Mouse (Mus musculus): ENCODE results near the gene Gm9887. TPM values are rescaled to one million over a fixed set of nuclear protein-coding genes. Genes with fewer than 3 reads are reported as not detected.
"Not testable (repeated sequence)": the region's sequence is repeated elsewhere in the genome, so short reads cannot be mapped to it uniquely, and the experiment has no call there.

Gm9887 gene
- polyA plus RNA-seq, 1 experiment from 2014 or later, result 0.51 TPM

DNA sequence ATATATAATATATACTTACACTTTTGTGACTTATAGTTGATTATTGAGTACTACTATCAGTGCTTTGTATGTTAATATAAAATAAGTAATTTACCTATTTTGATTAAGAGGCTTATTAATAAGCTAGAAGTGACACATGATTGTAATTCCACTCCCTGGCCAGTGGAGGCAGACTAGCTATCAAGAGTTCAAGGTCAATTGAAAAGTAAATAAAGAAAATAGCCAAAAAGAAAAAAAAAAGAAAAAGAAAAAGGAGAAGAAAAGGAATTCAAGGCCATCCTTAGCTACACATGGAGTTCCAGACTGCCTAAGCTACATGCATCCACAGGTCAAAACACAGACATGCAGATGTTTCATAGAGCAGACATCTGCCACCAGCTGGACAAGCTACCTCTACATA lies 5.8 kb downstream of the Gm9887 start:
- Histone ChIP-seq H3K27ac (replicated peaks; ENCODE audit: low read depth, low read length) (no peak overlapping the region), H3K9me3 (ENCODE audit: control insufficient read depth, low read length) (no peaks in the 10 kb centered on the region), H3K9ac (replicated peaks; ENCODE audit: low read length) (no peak overlapping the region), H3K27me3 (ENCODE audit: control insufficient read depth, insufficient read depth, low read length) (no peaks in the 10 kb centered on the region), H3K4me1 (ENCODE audit: control insufficient read depth, insufficient read depth, low read length) (no peaks in the 10 kb centered on the region; the same call in 1 of the 2 replicates), H3K36me3 (ENCODE audit: control insufficient read depth, insufficient read depth, low read length) (no peaks in the 10 kb centered on the region), H3K4me3 (replicated peaks; ENCODE audit: low read depth, low read length) (no peak overlapping the region), H3K4me2 (ENCODE audit: low read length) (no peak overlapping the region)
- no peak for ATAC-seq (ENCODE audit: low FRiP score, low TSS enrichment)
- DNase-seq, result peak; percentile 28

GRCm38 (mm10) chr12:69365757-69366156 lies 6.5 kb downstream of the Gm9887 start:
- H3K27me3 ChIP-seq (ENCODE audit: control insufficient read depth, insufficient read depth, low read length), result no peaks in the 10 kb centered on the region
- H3K9ac ChIP-seq (replicated peaks; ENCODE audit: low read length), result no peak overlapping the region
- H3K9me3 ChIP-seq (ENCODE audit: control insufficient read depth, low read length), result no peaks in the 10 kb centered on the region
- H3K4me1 ChIP-seq (ENCODE audit: control insufficient read depth, insufficient read depth, low read length), result no peaks in the 10 kb centered on the region; the same call in 1 of the 2 replicates
- no peak for DNase-seq
- H3K36me3 ChIP-seq (ENCODE audit: control insufficient read depth, insufficient read depth, low read length), result no peaks in the 10 kb centered on the region
- H3K27ac ChIP-seq (replicated peaks; ENCODE audit: low read depth, low read length), result no peak overlapping the region
- no peak overlapping the region for H3K4me2 ChIP-seq (ENCODE audit: low read length)
- 86% methylated on average over 7 of the region's 7 CpGs for WGBS
- ATAC-seq (ENCODE audit: low FRiP score, low TSS enrichment), result no peak
- no peak overlapping the region for H3K4me3 ChIP-seq (replicated peaks; ENCODE audit: low read depth, low read length)

DNA sequence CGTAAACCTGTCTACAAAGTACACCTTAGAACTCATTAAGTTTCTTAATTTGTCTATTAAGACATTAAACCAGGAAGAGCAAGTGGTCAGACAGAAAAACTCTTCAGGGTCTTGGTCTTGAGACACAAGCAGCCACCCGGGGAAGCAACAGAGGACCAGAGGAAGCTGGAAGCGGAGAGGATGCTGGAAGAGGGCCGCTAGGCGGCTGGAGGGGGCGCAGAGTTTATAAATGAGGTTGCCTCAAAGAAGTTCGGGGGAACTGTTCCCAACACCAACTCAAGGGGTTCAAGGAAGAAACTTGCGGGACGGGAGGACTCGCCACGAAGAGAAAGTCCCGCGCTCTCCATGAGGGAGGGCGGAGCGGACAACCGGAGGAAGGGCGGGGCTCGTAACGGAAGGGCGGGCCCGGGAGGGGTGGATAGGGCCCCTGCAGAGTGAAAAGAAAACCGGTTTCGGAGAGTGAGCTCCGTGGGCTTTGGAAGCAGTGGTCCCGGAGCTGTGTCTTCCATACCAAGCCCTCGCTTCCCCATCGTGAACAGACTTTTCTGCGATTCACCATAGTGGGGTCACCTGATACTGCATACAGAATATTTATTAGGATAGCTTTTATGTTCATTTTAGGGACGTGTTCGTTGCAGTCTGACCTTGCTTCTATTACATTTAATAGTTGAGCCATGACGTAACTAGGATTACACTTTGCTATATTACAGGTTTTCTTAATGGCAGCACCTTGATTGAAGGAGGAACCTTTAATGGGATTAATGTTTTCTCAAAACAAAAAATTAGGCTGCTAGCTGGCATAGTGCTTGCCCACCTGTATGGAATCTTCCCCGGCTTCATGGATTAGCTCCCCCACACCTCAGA lies 8.1 kb downstream of the Gm9887 start:
- Histone ChIP-seq H3K4me3 (replicated peaks; ENCODE audit: low read depth, low read length) (peak overlapping the region; percentile 42), H3K9ac (replicated peaks; ENCODE audit: low read length) (peak overlapping the region; percentile 43; the same call in 1 of the 2 replicates), H3K9me3 (ENCODE audit: control insufficient read depth, low read length) (no peaks in the 10 kb centered on the region), H3K4me2 (ENCODE audit: low read length) (peak overlapping the region; percentile 74), H3K4me1 (ENCODE audit: control insufficient read depth, insufficient read depth, low read length) (no peaks in the 10 kb centered on the region; the same call in 1 of the 2 replicates), H3K36me3 (ENCODE audit: control insufficient read depth, insufficient read depth, low read length) (no peaks in the 10 kb centered on the region), H3K27ac (replicated peaks; ENCODE audit: low read depth, low read length) (peak overlapping the region; percentile 32; the same call in 1 of the 2 replicates), H3K27me3 (ENCODE audit: control insufficient read depth, insufficient read depth, low read length) (no peaks in the 10 kb centered on the region)
- 6% methylated on average over 32 of the region's 32 CpGs for WGBS
- ATAC-seq (ENCODE audit: low FRiP score, low TSS enrichment), result no peak
- DNase-seq, result peak; percentile 56

DNA sequence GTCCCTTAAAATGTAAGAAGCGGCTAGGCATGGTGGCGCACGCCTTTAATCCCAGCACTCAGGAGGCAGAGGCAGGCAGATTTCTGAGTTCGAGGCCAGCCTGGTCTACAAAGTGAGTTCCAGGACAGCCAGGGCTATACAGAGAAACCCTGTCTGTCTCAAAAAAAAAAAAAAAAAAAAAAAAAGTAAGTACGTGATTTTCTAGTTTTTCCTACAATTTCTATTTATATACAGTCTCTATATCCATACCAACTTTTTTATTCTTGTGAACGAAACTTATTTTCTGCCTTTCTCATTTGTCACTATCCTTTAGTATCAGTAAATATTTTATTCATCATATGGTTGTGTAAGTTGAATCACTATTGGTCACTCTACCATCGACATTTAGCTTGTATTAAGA lies 9.1 kb downstream of the Gm9887 start:
- not testable (repeated sequence) for H3K9ac ChIP-seq (replicated peaks; ENCODE audit: low read length); ATAC-seq (ENCODE audit: low FRiP score, low TSS enrichment); H3K4me2 ChIP-seq (ENCODE audit: low read length); DNase-seq; H3K27me3 ChIP-seq (ENCODE audit: control insufficient read depth, insufficient read depth, low read length); H3K9me3 ChIP-seq (ENCODE audit: control insufficient read depth, low read length); H3K27ac ChIP-seq (replicated peaks; ENCODE audit: low read depth, low read length); H3K36me3 ChIP-seq (ENCODE audit: control insufficient read depth, insufficient read depth, low read length); H3K4me1 ChIP-seq (ENCODE audit: control insufficient read depth, insufficient read depth, low read length); H3K4me3 ChIP-seq (replicated peaks; ENCODE audit: low read depth, low read length)
- 96% methylated on average over 7 of the region's 7 CpGs for WGBS

- peak overlapping the region; percentile 62 for H3K4me2 ChIP-seq (ENCODE audit: low read length)
- 48% methylated on average over 4 of the region's 4 CpGs for WGBS
- no peaks in the 10 kb centered on the region for H3K9me3 ChIP-seq (ENCODE audit: control insufficient read depth, low read length)
- no peak for ATAC-seq (ENCODE audit: low FRiP score, low TSS enrichment)
- no peak for DNase-seq
- H3K36me3 ChIP-seq (ENCODE audit: control insufficient read depth, insufficient read depth, low read length), result no peaks in the 10 kb centered on the region
- no peaks in the 10 kb centered on the region for H3K27me3 ChIP-seq (ENCODE audit: control insufficient read depth, insufficient read depth, low read length)
- no peak overlapping the region for H3K9ac ChIP-seq (replicated peaks; ENCODE audit: low read length)
- no peak overlapping the region for H3K27ac ChIP-seq (replicated peaks; ENCODE audit: low read depth, low read length)
- no peak overlapping the region for H3K4me3 ChIP-seq (replicated peaks; ENCODE audit: low read depth, low read length)
- no peaks in the 10 kb centered on the region; the same call in 1 of the 2 replicates for H3K4me1 ChIP-seq (ENCODE audit: control insufficient read depth, insufficient read depth, low read length)
Observed at GRCm38 (mm10) chr12:69362388-69362787, 9.9 kb downstream of the Gm9887 start.

DNA sequence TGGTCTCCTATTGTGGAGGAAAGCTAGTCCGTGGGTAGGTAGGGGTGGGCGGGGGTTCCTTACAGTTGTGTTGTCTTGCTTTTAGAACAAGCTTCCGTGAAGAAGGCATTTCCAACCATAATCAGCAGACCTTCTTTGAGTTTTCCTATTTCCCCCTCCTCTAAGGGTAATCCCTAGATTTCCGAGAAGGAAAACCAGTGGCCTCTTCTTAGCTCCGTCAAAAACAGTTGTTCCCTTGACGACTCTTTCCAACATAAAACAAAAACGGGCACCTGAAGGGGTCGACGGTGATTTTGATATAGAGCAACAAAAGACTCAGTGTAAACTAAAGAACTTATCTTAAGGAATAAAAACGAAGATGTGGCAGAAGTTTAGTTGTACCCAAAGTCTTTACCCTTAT lies 10.3 kb downstream of the Gm9887 start:
- 3% methylated on average over 10 of the region's 10 CpGs for WGBS
- peak overlapping the region; percentile 48 for H3K4me3 ChIP-seq (replicated peaks; ENCODE audit: low read depth, low read length)
- no peak for DNase-seq
- no peak for ATAC-seq (ENCODE audit: low FRiP score, low TSS enrichment)
- peak overlapping the region; percentile 62 for H3K4me2 ChIP-seq (ENCODE audit: low read length)
- H3K9me3 ChIP-seq (ENCODE audit: control insufficient read depth, low read length), result no peaks in the 10 kb centered on the region
- H3K9ac ChIP-seq (replicated peaks; ENCODE audit: low read length), result peak overlapping the region; percentile 50
- no peaks in the 10 kb centered on the region; the same call in 1 of the 2 replicates for H3K4me1 ChIP-seq (ENCODE audit: control insufficient read depth, insufficient read depth, low read length)
- H3K27me3 ChIP-seq (ENCODE audit: control insufficient read depth, insufficient read depth, low read length), result no peaks in the 10 kb centered on the region
- H3K27ac ChIP-seq (replicated peaks; ENCODE audit: low read depth, low read length), result peak overlapping the region; percentile 85
- no peaks in the 10 kb centered on the region for H3K36me3 ChIP-seq (ENCODE audit: control insufficient read depth, insufficient read depth, low read length)

DNA sequence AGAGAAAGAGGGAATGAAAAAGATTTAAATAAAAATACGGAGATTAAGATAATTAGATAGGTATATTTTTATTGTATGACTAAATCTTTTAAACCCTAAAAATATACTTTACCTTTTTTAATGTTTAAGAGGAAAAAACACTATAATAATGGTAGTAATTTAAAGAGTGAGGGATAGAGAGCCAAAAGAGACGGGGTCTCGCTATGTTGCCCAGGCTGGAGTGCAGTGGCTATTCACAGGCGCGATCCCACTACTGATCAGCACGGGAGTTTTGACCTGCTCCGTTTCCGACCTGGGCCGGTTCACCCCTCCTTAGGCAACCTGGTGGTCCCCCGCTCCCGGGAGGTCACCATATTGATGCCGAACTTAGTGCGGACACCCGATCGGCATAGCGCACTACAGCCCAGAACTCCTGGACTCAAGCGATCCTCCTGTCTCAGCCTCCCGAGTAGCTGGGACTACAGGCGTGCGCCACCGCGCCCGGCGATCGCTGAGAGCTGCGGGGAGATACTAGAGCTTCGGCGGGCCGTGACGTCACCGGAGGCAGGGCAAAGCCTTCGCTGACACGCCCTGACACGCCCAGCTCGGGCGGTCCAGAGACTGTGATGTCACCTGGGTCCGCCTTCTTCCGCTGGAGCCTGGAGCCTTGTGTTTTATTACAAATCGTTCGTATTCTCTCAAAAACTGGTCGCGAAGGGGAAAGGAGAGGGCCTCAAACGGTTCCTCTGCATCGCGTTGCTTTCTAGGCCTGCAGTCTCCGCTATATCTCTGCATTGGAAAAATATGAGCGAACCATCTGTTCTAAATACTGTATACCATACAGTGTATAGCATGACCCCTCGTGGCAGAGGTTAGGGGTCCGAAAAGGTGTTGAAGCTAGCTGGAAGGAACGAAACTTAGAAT lies 11.0 kb downstream of the Gm9887 start:
- not testable (repeated sequence) for H3K27me3 ChIP-seq (ENCODE audit: control insufficient read depth, insufficient read depth, low read length); H3K4me1 ChIP-seq (ENCODE audit: control insufficient read depth, insufficient read depth, low read length); H3K9me3 ChIP-seq (ENCODE audit: control insufficient read depth, low read length); H3K36me3 ChIP-seq (ENCODE audit: control insufficient read depth, insufficient read depth, low read length)
- ATAC-seq (ENCODE audit: low FRiP score, low TSS enrichment) (peak; percentile 95), DNase-seq (peak; percentile 98)
- WGBS, result under 1% methylated on average over 37 of the region's 50 CpGs
- peak overlapping the region; percentile 50 for H3K9ac ChIP-seq (replicated peaks; ENCODE audit: low read length)
- H3K4me2 ChIP-seq (ENCODE audit: low read length), result peak overlapping the region; percentile 62
- H3K27ac ChIP-seq (replicated peaks; ENCODE audit: low read depth, low read length), result peak overlapping the region; percentile 85
- H3K4me3 ChIP-seq (replicated peaks; ENCODE audit: low read depth, low read length), result peak overlapping the region; percentile 48

DNA sequence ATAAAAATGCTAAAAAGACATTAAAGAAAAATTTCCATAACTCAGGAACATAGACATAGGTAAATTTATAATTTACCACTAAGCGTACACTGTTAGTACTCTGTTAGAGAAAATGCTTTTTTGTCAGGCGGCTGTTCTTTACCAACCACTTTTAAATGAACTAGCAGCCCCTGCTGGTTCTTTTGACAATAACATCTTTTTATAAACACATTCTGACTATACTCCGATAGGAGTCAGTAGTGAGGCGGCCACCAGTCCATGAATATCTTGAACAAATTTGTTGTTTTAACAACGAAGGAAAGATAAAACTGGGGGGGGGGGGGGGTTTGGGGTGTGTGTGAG lies 11.6 kb downstream of the Gm9887 start:
- H3K36me3 ChIP-seq (ENCODE audit: control insufficient read depth, insufficient read depth, low read length), result no peaks in the 10 kb centered on the region
- no peak overlapping the region for H3K4me3 ChIP-seq (replicated peaks; ENCODE audit: low read depth, low read length)
- H3K4me1 ChIP-seq (ENCODE audit: control insufficient read depth, insufficient read depth, low read length), result no peaks in the 10 kb centered on the region; the same call in 1 of the 2 replicates
- no peak overlapping the region for H3K27ac ChIP-seq (replicated peaks; ENCODE audit: low read depth, low read length)
- no peaks in the 10 kb centered on the region for H3K9me3 ChIP-seq (ENCODE audit: control insufficient read depth, low read length)
- no peak overlapping the region for H3K9ac ChIP-seq (replicated peaks; ENCODE audit: low read length)
- WGBS, result 19% methylated on average over 5 of the region's 5 CpGs
- DNase-seq (peak; percentile 81), ATAC-seq (ENCODE audit: low FRiP score, low TSS enrichment) (no peak)
- H3K27me3 ChIP-seq (ENCODE audit: control insufficient read depth, insufficient read depth, low read length), result no peaks in the 10 kb centered on the region
- H3K4me2 ChIP-seq (ENCODE audit: low read length), result no peak overlapping the region

Data from midbrain, embryonic 14.5 days (tissue).